Mouse (Mus musculus) liver, adult 2 months (tissue): Measurements from ENCODE around the gene Shmt2. TPM values are rescaled to one million over a fixed set of nuclear protein-coding genes. Genes with fewer than 3 reads are reported as not detected.

Source experiments
- DNase-seq: peaks from one replicate; pipeline ENCODE4 v3.0.0-alpha.2; 2011; ENCODE audit warnings: low read depth, low spot score; ENCODE audit errors: extremely low read depth
- H3K27ac ChIP-seq: fragments of 200-500 bp; replicated peaks from 2 replicates; pipeline ENCODE4 v1.5.1; 2012; ENCODE audit warnings: low read depth, mild to moderate bottlenecking, control low read depth, inconsistent platforms, low read length; ENCODE audit not compliant: insufficient read depth
- H3K27me3 ChIP-seq: fragments of 200-500 bp; 2 replicates; pipeline ENCODE4 v1.6.1; 2012; ENCODE audit warnings: mild to moderate bottlenecking, moderate library complexity, low read length, inconsistent platforms; ENCODE audit not compliant: control insufficient read depth, insufficient read depth
- H3K36me3 ChIP-seq: fragments of 200-500 bp; 2 replicates; pipeline ENCODE4 v1.6.1; 2012; ENCODE audit warnings: low read length, inconsistent platforms; ENCODE audit not compliant: control insufficient read depth, insufficient read depth
- H3K4me1 ChIP-seq: fragments of 200-500 bp; 2 replicates; pipeline ENCODE4 v1.6.1; 2011; ENCODE audit warnings: low read length; ENCODE audit not compliant: control insufficient read depth, insufficient read depth
- H3K4me3 ChIP-seq: fragments of 200-500 bp; 2 replicates; pipeline ENCODE4 v1.5.1; 2011; ENCODE audit warnings: low read depth, mild to moderate bottlenecking, control low read depth, low read length, moderate library complexity; ENCODE audit not compliant: insufficient read depth
- H3K79me2 ChIP-seq: fragments of 200-500 bp; 2 replicates; pipeline ENCODE4 v1.6.1; 2012; ENCODE audit warnings: inconsistent platforms, mild to moderate bottlenecking, low read length, moderate library complexity; ENCODE audit not compliant: control insufficient read depth, insufficient read depth
- H3K9ac ChIP-seq: fragments of 200-500 bp; 2 replicates; pipeline ENCODE4 v1.6.1; 2012; ENCODE audit warnings: low read depth, mild to moderate bottlenecking, control low read depth, inconsistent platforms, low read length
- CTCF ChIP-seq: fragments of 200-500 bp; IDR thresholded peaks from 2 replicates; pipeline ENCODE4 v1.5.1; 2011; ENCODE audit warnings: low read depth, low read length, control low read depth
- POLR2A ChIP-seq: fragments of 200-500 bp; IDR thresholded peaks from 2 replicates; pipeline ENCODE4 v1.6.1; 2011; ENCODE audit warnings: low read length, control low read depth; ENCODE audit not compliant: insufficient read depth; ENCODE audit errors: extremely low read depth
- WGBS: fragments of 180-500 bp; shearing (Covaris S2); methylation state at CpG from one replicate; pipeline ENCODE4 v1.1.7; 2018; 5-methylcytosine and 5-hydroxymethylcytosine counted together
- polyA plus RNA-seq: library from polyadenylated mRNA; depleted of rRNA; stranded (reverse); fragments of >200 nt; gene quantifications from 2 replicates; pipeline ENCODE4 v1.2.3, GENCODE M21; 2012
- total RNA-seq: library from RNA; depleted of rRNA; stranded (reverse); fragments of >200 nt; gene quantifications from 2 replicates; pipeline ENCODE4 v1.2.3, GENCODE M21; 2014

The Shmt2 gene
- total and polyA plus RNA-seq, 2 experiments = 130 to 309 TPM

GRCm38 (mm10) chr10:127485235-127485634 is 37.0 kb downstream of the Shmt2 start:
- H3K36me3 ChIP-seq = peaks cover 32% of the 10 kb centered on the region
- H3K4me1 ChIP-seq = no peaks in the 10 kb centered on the region
- H3K27me3 ChIP-seq = no peaks in the 10 kb centered on the region
- H3K27ac ChIP-seq = no peak overlapping the region
- no peaks in the 10 kb centered on the region for H3K79me2 ChIP-seq
- H3K4me3 ChIP-seq = no peak overlapping the region
- WGBS = 91% methylated on average over 10 of the region's 10 CpGs
- no peak overlapping the region for H3K9ac ChIP-seq
- TF ChIP-seq CTCF = no peak
- TF ChIP-seq POLR2A = no peak
- DNase-seq = no peak

GRCm38 (mm10) chr10:127480833-127481813 is 41.1 kb downstream of the Shmt2 start:
- Histone ChIP-seq H3K4me3 (no peak overlapping the region), H3K27me3 (no peaks in the 10 kb centered on the region), H3K27ac (peak overlapping the region; percentile 6; the same call in 1 of the 2 replicates), H3K36me3 (peaks cover 17% of the 10 kb centered on the region), H3K9ac (no peak overlapping the region), H3K4me1 (no peaks in the 10 kb centered on the region), H3K79me2 (no peaks in the 10 kb centered on the region)
- 84% methylated on average over 19 of the region's 19 CpGs for WGBS
- no peak for TF ChIP-seq POLR2A
- TF ChIP-seq CTCF = no peak
- DNase-seq = peak; percentile 32

GRCm38 (mm10) chr10:127479131-127479530 is 43.1 kb downstream of the Shmt2 start:
- TF ChIP-seq CTCF = no peak
- TF ChIP-seq POLR2A = no peak
- Histone ChIP-seq H3K27ac (no peak overlapping the region), H3K9ac (no peak overlapping the region), H3K36me3 (peaks cover 26% of the 10 kb centered on the region), H3K79me2 (no peaks in the 10 kb centered on the region), H3K4me3 (no peak overlapping the region), H3K27me3 (no peaks in the 10 kb centered on the region), H3K4me1 (no peaks in the 10 kb centered on the region)
- peak; percentile 30 for DNase-seq
- WGBS = 97% methylated on average over 4 of the region's 4 CpGs

GRCm38 (mm10) chr10:127477301-127477700 is 44.9 kb downstream of the Shmt2 start:
- peaks cover 30% of the 10 kb centered on the region for H3K36me3 ChIP-seq
- TF ChIP-seq POLR2A (no peak), CTCF (no peak)

GRCm38 (mm10) chr10:127476541-127476940 is 45.7 kb downstream of the Shmt2 start:
- H3K79me2 ChIP-seq = no peaks in the 10 kb centered on the region
- TF ChIP-seq POLR2A (no peak), CTCF (no peak)
- H3K9ac ChIP-seq = no peak overlapping the region
- H3K27ac ChIP-seq = no peak overlapping the region
- no peak for DNase-seq
- no peaks in the 10 kb centered on the region for H3K4me1 ChIP-seq
- peaks cover 33% of the 10 kb centered on the region for H3K36me3 ChIP-seq
- 93% methylated on average over 3 of the region's 3 CpGs for WGBS
- H3K4me3 ChIP-seq = no peak overlapping the region
- H3K27me3 ChIP-seq = no peaks in the 10 kb centered on the region

More at GRCm38 (mm10) chr10:127477301-127477700, 44.9 kb downstream of the Shmt2 start:
- no peaks in the 10 kb centered on the region for H3K27me3 ChIP-seq
- no peaks in the 10 kb centered on the region for H3K79me2 ChIP-seq
- DNase-seq = no peak
- H3K4me1 ChIP-seq = no peaks in the 10 kb centered on the region
- H3K4me3 ChIP-seq = no peak overlapping the region
- no peak overlapping the region for H3K27ac ChIP-seq
- H3K9ac ChIP-seq = no peak overlapping the region
- WGBS = 93% methylated on average over 7 of the region's 7 CpGs

- TF ChIP-seq POLR2A (no peak), CTCF (no peak)
- H3K36me3 ChIP-seq = peaks cover 36% of the 10 kb centered on the region
- no peaks in the 10 kb centered on the region for H3K79me2 ChIP-seq
- no peak overlapping the region for H3K9ac ChIP-seq
- no peak overlapping the region for H3K4me3 ChIP-seq
- 97% methylated on average over 4 of the region's 4 CpGs for WGBS
- no peaks in the 10 kb centered on the region for H3K27me3 ChIP-seq
- DNase-seq = no peak
- no peak overlapping the region for H3K27ac ChIP-seq
- H3K4me1 ChIP-seq = no peaks in the 10 kb centered on the region
Measured at GRCm38 (mm10) chr10:127475175-127475574, 47.1 kb downstream of the Shmt2 start.
